Mouse (Mus musculus) urinary bladder, postnatal 36 days (tissue): Measurements from ENCODE around the gene Gm21118.
"Not testable (repeated sequence)": the region's sequence is repeated elsewhere in the genome, so short reads cannot be mapped to it uniquely, and the experiment has no call there.

ENCODE experiments used
- DNase-seq, 2 experiments: peaks; one replicate each; pipeline ENCODE4 v3.0.0; 2022; ENCODE audit warnings: low spot score in 2 of 2, mixed read lengths in 1 of 2

Gm21118 gene

DNA sequence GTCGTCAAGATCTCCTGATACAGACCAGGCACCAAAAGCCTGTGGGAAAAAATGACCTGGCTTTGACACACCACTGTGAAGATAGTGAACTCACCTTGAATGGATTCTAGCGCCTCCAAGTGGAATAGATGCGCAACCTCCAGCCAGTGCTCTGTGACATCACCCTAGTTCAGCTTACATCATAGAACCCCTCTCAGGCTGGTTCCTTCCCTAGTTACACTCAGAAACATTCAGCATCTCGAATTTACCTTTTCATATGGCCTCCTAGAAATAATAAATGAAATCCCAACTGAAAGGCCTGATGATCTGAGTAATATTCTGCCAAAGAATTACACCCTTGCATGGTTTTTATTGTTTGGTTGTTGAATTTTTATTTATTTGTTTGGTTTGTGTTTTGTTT, at the start of gene Gm21118:
Gene Gm21118, minus strand, starts transcription at position 101 of the 400 bp plus-strand sequence.
- not testable (repeated sequence) for DNase-seq

DNA sequence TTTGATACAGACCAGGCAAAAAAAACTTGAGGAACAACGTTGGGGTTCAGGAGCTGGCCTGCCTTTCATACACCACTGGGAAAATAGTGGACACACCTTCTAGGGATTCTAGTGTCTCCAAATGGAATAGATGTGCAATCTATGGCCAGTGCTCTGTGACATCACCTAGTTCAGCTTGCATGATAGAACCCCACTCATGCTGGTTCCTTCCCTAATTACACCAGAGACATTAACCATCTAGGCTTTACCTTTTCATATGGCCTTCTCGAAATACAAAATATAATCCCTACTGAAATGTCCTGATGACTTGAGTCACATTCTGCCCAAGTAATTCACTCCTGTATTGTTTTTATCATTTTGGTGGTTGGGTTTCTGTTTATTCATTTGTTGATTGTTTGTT, 29.7 kb upstream of the Gm21118 start, which contains the start of the genes Gm29423 and Gm29644:
Gene Gm29423, minus strand, starts transcription at position 101 of the 400 bp plus-strand sequence.
Gene Gm29644, minus strand, starts transcription at position 157 of the 400 bp plus-strand sequence.
- DNase-seq, result not testable (repeated sequence)
